Mouse (Mus musculus) midbrain, embryonic 14.5 days (tissue): Measurements from ENCODE around the gene Atp6v1f. TPM values are rescaled to one million over a fixed set of nuclear protein-coding genes. Genes with fewer than 3 reads are reported as not detected.
A peak's percentile ranks its signal among the peaks of the same experiment; 100 is the strongest.

Experiments
- ATAC-seq: fragments of 200-750 bp; cut with Nextera tagmentation; 2 replicates; pipeline ENCODE4 v1.8.0; 2017; ENCODE audit warnings: moderate number of reproducible peaks, moderate library complexity; ENCODE audit not compliant: low FRiP score, low TSS enrichment
- DNase-seq: peaks from one replicate; pipeline ENCODE4 v3.0.0-alpha.2; 2015
- H3K27ac ChIP-seq: fragments of 300-500 bp; sonication (generic); replicated peaks from 2 replicates; pipeline ENCODE4 v1.5.1; 2014; ENCODE audit warnings: mild to moderate bottlenecking, low read depth, low read length, moderate library complexity
- H3K27me3 ChIP-seq: fragments of 300-500 bp; sonication (generic); 2 replicates; pipeline ENCODE4 v1.6.1; 2014; ENCODE audit warnings: low read length, control low read depth, mixed read lengths; ENCODE audit not compliant: control insufficient read depth, insufficient read depth
- H3K36me3 ChIP-seq: fragments of 300-500 bp; sonication (generic); 2 replicates; pipeline ENCODE4 v1.6.1; 2014; ENCODE audit warnings: low read length, control low read depth; ENCODE audit not compliant: control insufficient read depth, insufficient read depth
- H3K4me1 ChIP-seq: fragments of 300-500 bp; sonication (generic); 2 replicates; pipeline ENCODE4 v1.6.1; 2014; ENCODE audit warnings: mild to moderate bottlenecking, antibody characterized with exemption, low read length, control low read depth; ENCODE audit not compliant: control insufficient read depth, insufficient read depth
- H3K4me2 ChIP-seq: fragments of 300-500 bp; sonication (generic); 2 replicates; pipeline ENCODE4 v1.6.1; 2014; ENCODE audit warnings: mild to moderate bottlenecking, low read length, moderate library complexity
- H3K4me3 ChIP-seq: fragments of 300-500 bp; sonication (generic); replicated peaks from 2 replicates; pipeline ENCODE4 v1.5.1; 2014; ENCODE audit warnings: low read depth, low read length
- H3K9ac ChIP-seq: fragments of 300-500 bp; sonication (generic); replicated peaks from 2 replicates; pipeline ENCODE4 v1.6.1; 2014; ENCODE audit warnings: mild to moderate bottlenecking, low read length, moderate library complexity
- H3K9me3 ChIP-seq: fragments of 300-500 bp; sonication (generic); 2 replicates; pipeline ENCODE4 v1.6.1; 2016; ENCODE audit warnings: low read length, control low read depth, mixed read lengths; ENCODE audit not compliant: control insufficient read depth
- WGBS: fragments of 180-500 bp; shearing (Covaris S2); extraction: QIAGEN DNeasy Blood & Tissue Kit; methylation state at CpG from one replicate; pipeline ENCODE4 v1.1.7; 2014; 5-methylcytosine and 5-hydroxymethylcytosine counted together
- polyA plus RNA-seq: library from polyadenylated mRNA; unstranded; fragments of >200 nt; fragmentation: Nextera tagmentation; extraction: Ambion mirVana; gene quantifications from 2 replicates; pipeline ENCODE4 v1.2.1, GENCODE M21; 2014

The Atp6v1f gene
- polyA plus RNA-seq, 1 experiment from 2014 or later, result 318 TPM

DNA sequence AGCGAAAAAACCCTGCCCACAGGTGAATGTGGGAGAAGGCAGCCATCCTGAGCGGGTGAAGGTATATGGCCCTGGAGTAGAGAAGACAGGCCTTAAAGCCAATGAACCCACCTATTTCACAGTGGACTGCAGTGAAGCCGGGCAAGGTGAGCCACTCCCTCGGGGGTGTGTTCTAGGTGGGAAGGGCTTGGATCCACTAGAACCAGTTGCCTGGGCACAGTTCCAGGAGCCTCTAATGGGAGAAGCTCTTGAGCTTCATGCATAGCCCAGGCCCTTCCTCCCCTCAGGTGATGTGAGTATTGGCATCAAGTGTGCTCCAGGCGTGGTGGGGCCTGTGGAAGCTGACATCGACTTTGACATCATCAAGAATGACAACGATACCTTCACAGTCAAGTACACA is 22.2 kb upstream of the Atp6v1f start:
- DNase-seq (no peak), ATAC-seq (no peak)
- Histone ChIP-seq H3K27me3 (no peaks in the 10 kb centered on the region), H3K9ac (no peak overlapping the region), H3K4me2 (no peak overlapping the region), H3K9me3 (no peaks in the 10 kb centered on the region), H3K4me1 (no peaks in the 10 kb centered on the region), H3K36me3 (no peaks in the 10 kb centered on the region), H3K27ac (no peak overlapping the region), H3K4me3 (no peak overlapping the region)
- 92% methylated on average over 7 of the region's 7 CpGs for WGBS

DNA sequence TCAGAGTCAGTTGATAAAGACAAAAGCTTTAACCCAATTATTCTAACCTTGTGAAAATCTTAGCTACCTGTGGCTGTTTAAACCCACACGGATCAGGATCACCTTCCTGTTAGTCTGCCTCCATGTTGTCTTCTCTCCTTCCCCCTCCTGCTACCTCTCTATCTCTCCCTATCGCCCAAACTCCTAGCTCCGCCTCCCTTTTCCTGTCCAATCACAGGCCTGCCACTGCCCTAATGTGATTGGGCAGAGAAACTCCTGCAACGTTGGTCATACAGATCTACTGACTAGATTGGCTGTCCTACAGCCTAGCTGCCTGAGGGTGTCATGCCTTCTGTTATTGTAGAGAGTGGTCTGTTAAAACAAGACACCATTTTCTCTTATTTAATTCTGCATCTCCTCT is 17.7 kb upstream of the Atp6v1f start:
- no peaks in the 10 kb centered on the region for H3K36me3 ChIP-seq
- H3K27me3 ChIP-seq, result no peaks in the 10 kb centered on the region
- WGBS, result 29% methylated on average over 4 of the region's 4 CpGs
- H3K9ac ChIP-seq, result no peak overlapping the region
- H3K27ac ChIP-seq, result no peak overlapping the region
- no peak overlapping the region for H3K4me2 ChIP-seq
- H3K4me1 ChIP-seq, result no peaks in the 10 kb centered on the region
- H3K4me3 ChIP-seq, result no peak overlapping the region
- no peak for DNase-seq
- no peaks in the 10 kb centered on the region for H3K9me3 ChIP-seq
- ATAC-seq, result no peak

DNA sequence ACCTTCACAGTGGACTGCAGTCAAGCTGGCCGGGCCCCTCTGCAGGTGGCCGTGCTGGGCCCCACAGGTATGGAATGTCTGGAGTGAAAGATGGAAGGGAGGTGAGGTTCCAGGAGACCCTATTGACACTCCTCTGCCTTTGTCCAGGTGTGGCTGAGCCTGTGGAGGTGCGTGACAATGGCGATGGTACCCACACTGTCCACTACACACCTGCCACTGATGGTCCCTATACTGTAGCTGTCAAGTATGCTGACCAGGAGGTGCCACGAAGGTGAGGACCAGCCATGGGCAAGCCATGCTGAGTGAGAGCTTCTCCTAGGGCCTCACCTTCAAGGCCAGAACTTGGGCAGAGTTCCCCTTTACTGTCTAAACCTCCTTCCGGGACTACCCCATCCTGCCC is 16.9 kb upstream of the Atp6v1f start:
- no peak for ATAC-seq
- Histone ChIP-seq H3K36me3 (0 out of 2 replicates have a peak, but pooled peaks cover 2% of the 10 kb centered on the region), H3K4me2 (no peak overlapping the region), H3K4me1 (no peaks in the 10 kb centered on the region), H3K9ac (no peak overlapping the region), H3K27ac (no peak overlapping the region), H3K27me3 (no peaks in the 10 kb centered on the region), H3K4me3 (no peak overlapping the region), H3K9me3 (no peaks in the 10 kb centered on the region)
- no peak for DNase-seq
- WGBS, result 95% methylated on average over 6 of the region's 6 CpGs

DNA sequence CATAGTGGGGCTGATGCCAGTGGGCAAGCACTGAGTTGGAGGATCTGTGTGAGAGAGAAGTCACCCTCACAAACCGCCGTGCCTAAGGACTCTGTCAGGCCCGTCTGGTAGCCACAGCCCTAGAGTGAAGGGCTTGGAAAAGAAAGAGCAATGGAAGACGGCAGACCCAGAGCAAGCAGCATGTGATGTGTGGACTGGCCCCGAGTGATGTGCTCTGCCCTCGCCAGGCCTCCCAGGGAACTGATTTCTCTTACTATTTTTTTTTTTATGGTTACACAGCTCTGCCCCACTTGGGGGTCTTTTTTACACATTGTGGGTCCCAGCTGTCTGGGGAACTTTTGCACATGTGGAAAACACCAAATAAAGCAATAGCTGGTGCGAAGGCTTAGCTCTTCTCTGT is 6.0 kb upstream of the Atp6v1f start:
- WGBS, result 59% methylated on average over 7 of the region's 7 CpGs
- DNase-seq (no peak), ATAC-seq (no peak)
- H3K4me2 ChIP-seq, result no peak overlapping the region
- H3K27ac ChIP-seq, result no peak overlapping the region
- H3K9me3 ChIP-seq, result no peaks in the 10 kb centered on the region
- H3K4me3 ChIP-seq, result no peak overlapping the region
- H3K27me3 ChIP-seq, result no peaks in the 10 kb centered on the region
- no peak overlapping the region for H3K9ac ChIP-seq
- no peaks in the 10 kb centered on the region for H3K36me3 ChIP-seq
- no peaks in the 10 kb centered on the region for H3K4me1 ChIP-seq

DNA sequence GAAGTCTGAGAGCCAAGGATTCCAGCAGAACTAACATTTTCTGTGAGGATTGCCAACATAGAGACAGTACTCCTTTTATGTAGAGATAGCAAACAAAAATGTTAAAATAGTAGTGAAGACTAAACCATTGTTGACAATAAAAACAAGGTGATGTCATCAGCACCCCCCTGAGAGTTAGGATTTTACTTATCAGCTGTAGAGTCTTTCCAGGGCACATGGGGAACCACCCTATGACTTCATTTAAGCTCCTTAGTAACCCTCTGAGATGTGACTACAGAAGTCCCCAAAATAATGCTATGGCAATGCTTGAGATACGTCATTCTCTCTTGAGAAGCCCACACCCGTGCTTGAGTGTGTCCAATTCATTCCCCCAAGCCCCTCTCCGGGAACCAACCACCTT is 4.1 kb upstream of the Atp6v1f start:
- H3K9ac ChIP-seq, result no peak overlapping the region
- H3K27ac ChIP-seq, result no peak overlapping the region
- no peak for ATAC-seq
- H3K9me3 ChIP-seq, result no peaks in the 10 kb centered on the region
- peaks cover under 1% of the 10 kb centered on the region for H3K4me1 ChIP-seq
- no peaks in the 10 kb centered on the region for H3K36me3 ChIP-seq
- no peak for DNase-seq
- H3K4me3 ChIP-seq, result no peak overlapping the region
- H3K27me3 ChIP-seq, result no peaks in the 10 kb centered on the region
- 80% methylated on average over 3 of the region's 3 CpGs for WGBS
- no peak overlapping the region for H3K4me2 ChIP-seq

DNA sequence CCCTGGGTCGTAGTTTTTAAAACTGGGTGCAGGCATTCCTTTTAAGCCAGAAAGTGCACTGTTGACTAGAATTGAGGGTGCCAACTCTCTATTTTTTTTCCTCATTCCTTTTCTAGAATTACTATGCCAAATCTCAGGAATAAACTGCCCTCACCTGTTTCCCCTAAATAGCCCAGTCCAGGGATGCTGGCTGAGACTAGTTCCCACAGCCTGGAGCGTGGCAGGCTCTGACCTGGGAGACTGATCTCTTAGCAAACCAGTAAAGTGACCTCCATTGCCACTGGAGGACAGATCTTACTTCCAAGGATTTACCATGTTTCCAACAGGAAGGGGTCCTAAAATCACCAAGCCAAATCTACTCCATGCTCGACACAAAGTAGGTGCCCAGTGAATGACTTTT is 1.3 kb downstream of the Atp6v1f start:
- Histone ChIP-seq H3K36me3 (peaks cover 18% of the 10 kb centered on the region), H3K27me3 (0 out of 2 replicates have a peak, but pooled peaks cover 3% of the 10 kb centered on the region), H3K4me1 (peaks cover 13% of the 10 kb centered on the region), H3K4me3 (peak overlapping the region; percentile 52), H3K9me3 (no peaks in the 10 kb centered on the region), H3K9ac (peak overlapping the region; percentile 55; the same call in 1 of the 2 replicates), H3K4me2 (peak overlapping the region; percentile 75), H3K27ac (no peak overlapping the region)
- WGBS, result 88% methylated on average over 3 of the region's 3 CpGs
- ATAC-seq, result no peak
- no peak for DNase-seq

DNA sequence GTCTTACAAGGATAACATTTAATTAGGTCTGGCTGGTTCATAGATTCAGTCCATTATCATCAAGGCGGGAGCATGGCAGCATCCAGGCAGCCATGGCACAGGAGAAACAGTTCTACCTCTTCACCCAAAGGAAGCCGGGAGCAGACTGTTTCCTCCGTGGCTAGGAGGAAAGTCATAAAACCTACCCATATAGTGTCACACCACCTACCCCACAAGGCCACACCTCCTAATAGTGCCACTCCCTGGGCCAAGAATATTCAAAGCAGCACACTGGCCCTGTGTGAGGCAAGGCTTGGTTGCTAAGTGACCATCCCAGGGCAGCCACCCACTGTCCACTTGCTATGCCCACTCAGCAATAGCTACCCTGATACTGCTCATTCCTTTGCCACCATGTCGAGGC is 3.6 kb downstream of the Atp6v1f start, which contains the start of gene Atp6v1fnb:
TSS of gene Atp6v1fnb (plus strand) at position 301 of the 400 bp plus-strand sequence.
- Histone ChIP-seq H3K9ac (no peak within 1 kb of the TSS), H3K4me2 (no peak within 1 kb of the TSS), H3K4me3 (no peak within 1 kb of the TSS), H3K4me1 (peaks cover 15% of the 10 kb centered on the region), H3K36me3 (peaks cover 18% of the 10 kb centered on the region), H3K27ac (no peak within 1 kb of the TSS), H3K9me3 (no peaks in the 10 kb centered on the region), H3K27me3 (0 out of 2 replicates have a peak, but pooled peaks cover 5% of the 10 kb centered on the region)
- no peak for DNase-seq
- WGBS, result 89% methylated on average over 4 of the region's 4 CpGs
- no peak for ATAC-seq

DNA sequence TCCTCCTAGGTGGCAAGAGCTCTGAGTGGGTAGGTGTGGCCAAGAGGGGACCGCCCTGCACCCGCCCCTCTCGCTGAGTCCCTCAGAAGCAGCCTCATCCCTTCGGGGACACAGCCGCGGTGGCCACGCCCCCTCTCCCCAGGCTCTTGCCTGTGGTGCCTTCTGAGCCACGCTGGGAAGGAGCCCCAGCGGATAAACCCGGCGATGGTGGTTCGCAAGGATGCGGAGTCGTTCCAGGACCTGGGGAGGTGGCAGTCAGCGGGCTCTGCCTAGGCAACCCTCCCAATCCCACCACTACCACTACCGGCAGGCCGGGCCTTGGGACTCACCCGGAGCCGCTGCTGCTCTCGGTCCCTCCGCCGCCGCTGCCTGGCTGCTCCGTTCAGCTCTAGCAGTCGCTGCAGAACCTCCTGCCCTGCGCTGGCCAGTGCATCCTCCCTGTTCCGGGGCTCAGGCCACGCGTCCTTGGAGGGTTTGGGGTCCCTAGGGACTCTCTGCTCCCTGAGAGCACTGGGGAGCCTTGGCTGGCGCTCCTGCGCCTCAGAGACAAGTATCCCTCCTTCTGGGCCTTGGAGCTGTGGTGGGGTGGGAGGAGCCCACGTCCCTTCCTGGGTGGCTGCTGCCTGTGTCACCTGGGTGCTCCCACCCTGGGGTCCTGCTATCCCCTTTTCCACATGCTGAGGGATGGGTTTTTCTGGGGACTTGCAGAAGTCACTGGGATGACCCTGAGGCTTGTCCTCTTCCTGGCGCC is 6.6 kb downstream of the Atp6v1f start:
- H3K4me3 ChIP-seq, result peak overlapping the region; percentile 24
- H3K9ac ChIP-seq, result peak overlapping the region; percentile 39; the same call in 1 of the 2 replicates
- no peak overlapping the region for H3K27ac ChIP-seq
- ATAC-seq (peak; percentile 69), DNase-seq (peak; percentile 78)
- 3% methylated on average over 33 of the region's 33 CpGs for WGBS
- 0 out of 2 replicates have a peak, but pooled peaks cover 7% of the 10 kb centered on the region for H3K4me1 ChIP-seq
- peaks cover 18% of the 10 kb centered on the region for H3K36me3 ChIP-seq
- H3K9me3 ChIP-seq, result no peaks in the 10 kb centered on the region
- 0 out of 2 replicates have a peak, but pooled peaks cover 5% of the 10 kb centered on the region for H3K27me3 ChIP-seq
- peak overlapping the region; percentile 54 for H3K4me2 ChIP-seq

DNA sequence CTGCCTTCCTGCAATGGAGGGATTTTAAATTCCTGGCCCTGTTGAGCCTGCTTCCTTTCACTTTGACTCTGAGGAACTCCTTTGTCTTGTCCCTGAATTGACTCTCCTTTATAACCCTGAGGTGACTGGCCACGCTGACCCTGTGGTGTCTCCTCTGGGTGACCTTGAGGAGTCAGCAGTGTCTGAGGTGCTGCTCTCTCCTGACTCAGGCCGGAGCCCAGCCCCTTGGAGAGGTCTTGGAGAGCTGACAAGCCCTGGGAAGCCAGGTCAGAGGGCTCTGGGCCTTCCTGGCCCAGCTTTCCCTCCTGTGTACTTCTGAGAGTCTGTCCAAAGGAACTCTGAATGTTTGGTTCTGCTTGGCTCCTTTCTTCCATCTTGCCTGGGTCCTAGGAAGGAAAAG is 7.2 kb downstream of the Atp6v1f start:
- Histone ChIP-seq H3K4me2 (no peak overlapping the region), H3K4me3 (no peak overlapping the region), H3K4me1 (0 out of 2 replicates have a peak, but pooled peaks cover 5% of the 10 kb centered on the region), H3K9me3 (no peaks in the 10 kb centered on the region), H3K27ac (no peak overlapping the region), H3K27me3 (0 out of 2 replicates have a peak, but pooled peaks cover 5% of the 10 kb centered on the region), H3K9ac (no peak overlapping the region), H3K36me3 (peaks cover 17% of the 10 kb centered on the region)
- WGBS, result 59% methylated on average over 2 of the region's 2 CpGs
- ATAC-seq (no peak), DNase-seq (no peak)
